Mouse (Mus musculus) CH12.LX (cell line): ENCODE data around the gene Fbln5. TPM values are rescaled to one million over a fixed set of nuclear protein-coding genes. Genes with fewer than 3 reads are reported as not detected.

Experiments used
- DNase-seq: peaks from one replicate; pipeline ENCODE4 v3.0.0-alpha.2; 2013; ENCODE audit errors: extremely low read depth
- H3K27ac ChIP-seq: 2 replicates; pipeline ENCODE4 v1.5.1; 2012; ENCODE audit warnings: low read depth, mild to moderate bottlenecking, control low read depth, moderate library complexity; ENCODE audit not compliant: insufficient read depth
- H3K27me3 ChIP-seq: replicated peaks from 2 replicates; pipeline ENCODE3; 2012; ENCODE audit warnings: inconsistent platforms
- H3K36me3 ChIP-seq, 2 experiments: replicated peaks in 1 of 2; 2 replicates each; pipeline versions ENCODE3 to v1.6.1; 2012; ENCODE audit warnings: inconsistent platforms in 1 of 2, low read length in 1 of 2, mild to moderate bottlenecking in 1 of 2, mixed read lengths in 1 of 2, moderate library complexity in 1 of 2; ENCODE audit not compliant: control insufficient read depth in 1 of 2, insufficient read depth in 1 of 2
- H3K4me1 ChIP-seq, 2 experiments: 2 replicates each; pipeline ENCODE4 v1.6.1; 2012; ENCODE audit warnings: inconsistent platforms in 1 of 2, moderate library complexity in 1 of 2; ENCODE audit not compliant: insufficient read depth in 2 of 2, control insufficient read depth in 1 of 2
- H3K4me2 ChIP-seq: 2 replicates; pipeline ENCODE4 v1.6.1; 2012; ENCODE audit warnings: low read depth, mild to moderate bottlenecking, control low read depth; ENCODE audit not compliant: poor library complexity, insufficient read depth, severe bottlenecking
- H3K4me3 ChIP-seq, 3 experiments: fragments of 150-350 bp in 1 of 3; sonication (generic) in 1 of 3; replicated peaks in 1 of 3; 2 replicates each; pipeline versions ENCODE3 to v1.5.1; 2011 to 2012; ENCODE audit warnings: low read depth in 2 of 3, low read length in 2 of 3, mild to moderate bottlenecking in 2 of 3, moderate library complexity in 2 of 3, control low read depth in 1 of 3, improper control_type of control experiment in 1 of 3, inconsistent platforms in 1 of 3, mixed read lengths in 1 of 3; ENCODE audit not compliant: poor library complexity in 1 of 3
- H3K79me2 ChIP-seq: replicated peaks from 2 replicates; pipeline ENCODE4 v1.6.1; 2012; ENCODE audit warnings: mild to moderate bottlenecking, moderate library complexity; ENCODE audit not compliant: control insufficient read depth, poor library complexity, insufficient read depth, severe bottlenecking; ENCODE audit errors: extremely low read depth
- H3K9ac ChIP-seq: 2 replicates; pipeline ENCODE4 v1.6.1; 2012; ENCODE audit warnings: low read depth, mild to moderate bottlenecking, control low read depth, moderate library complexity; ENCODE audit not compliant: insufficient read depth
- H3K9me3 ChIP-seq: replicated peaks from 2 replicates; pipeline ENCODE3; 2012; ENCODE audit warnings: low read length, inconsistent platforms, mixed read lengths
- CTCF ChIP-seq, 2 experiments: IDR thresholded peaks in 1 of 2; conservative IDR thresholded peaks in 1 of 2; 2 replicates each; pipeline ENCODE4 v1.5.1; 2011 to 2012; ENCODE audit warnings: low read depth in 2 of 2, low read length in 2 of 2, improper control_type of control experiment in 1 of 2, inconsistent platforms in 1 of 2, mild to moderate bottlenecking in 1 of 2, moderate library complexity in 1 of 2
- E2F4 ChIP-seq: IDR thresholded peaks from 2 replicates; pipeline ENCODE4 v1.6.1; 2011; ENCODE audit warnings: low read depth, low read length, improper control_type of control experiment; ENCODE audit not compliant: insufficient replicate concordance
- GABPA ChIP-seq: IDR thresholded peaks from 2 replicates; pipeline ENCODE4 v1.6.1; 2012; ENCODE audit warnings: low read depth, low read length, improper control_type of control experiment, inconsistent platforms; ENCODE audit not compliant: insufficient replicate concordance
- JUND ChIP-seq: conservative IDR thresholded peaks from 2 replicates; pipeline ENCODE4 v1.6.1; 2011; ENCODE audit warnings: low read depth, low read length, improper control_type of control experiment
- KAT2A ChIP-seq: IDR thresholded peaks from 2 replicates; pipeline ENCODE4 v1.6.1; 2012; ENCODE audit warnings: low read length, improper control_type of control experiment, inconsistent platforms; ENCODE audit not compliant: insufficient replicate concordance
- MEF2A ChIP-seq: IDR thresholded peaks from 2 replicates; pipeline ENCODE4 v1.6.1; 2014; ENCODE audit warnings: low read depth, mild to moderate bottlenecking, inconsistent platforms, low read length, improper control_type of control experiment, borderline replicate concordance
- MXI1 ChIP-seq: IDR thresholded peaks from 2 replicates; pipeline ENCODE4 v1.6.1; 2011; ENCODE audit warnings: mild to moderate bottlenecking, low read depth, low read length, improper control_type of control experiment
- MYC ChIP-seq: IDR thresholded peaks from 2 replicates; pipeline ENCODE4 v1.6.1; 2011; ENCODE audit warnings: low read depth, mild to moderate bottlenecking, improper control_type of control experiment, low read length
- RAD21 ChIP-seq: IDR thresholded peaks from 2 replicates; pipeline ENCODE4 v1.6.1; 2011; ENCODE audit warnings: low read depth, mild to moderate bottlenecking, low read length, improper control_type of control experiment, moderate library complexity
- RCOR1 ChIP-seq: conservative IDR thresholded peaks from 2 replicates; pipeline ENCODE4 v1.6.1; 2012; ENCODE audit warnings: low read depth, mild to moderate bottlenecking, inconsistent platforms, low read length, improper control_type of control experiment
- SMC3 ChIP-seq: IDR thresholded peaks from 2 replicates; pipeline ENCODE4 v1.6.1; 2011; ENCODE audit warnings: low read depth, low read length, improper control_type of control experiment
- TBP ChIP-seq: conservative IDR thresholded peaks from 2 replicates; pipeline ENCODE4 v1.6.1; 2011; ENCODE audit warnings: low read depth, low read length, improper control_type of control experiment
- USF1 ChIP-seq: IDR thresholded peaks from 2 replicates; pipeline ENCODE4 v1.6.1; 2014; ENCODE audit warnings: low read depth, mild to moderate bottlenecking, inconsistent platforms, low read length, improper control_type of control experiment
- ZNF384 ChIP-seq: IDR thresholded peaks from 2 replicates; pipeline ENCODE4 v1.6.1; 2012; ENCODE audit warnings: low read depth, low read length, improper control_type of control experiment, inconsistent platforms
- dilution Hi-C: fragments of 300-500 bp; cut with MboI; formaldehyde crosslinking; loops from 2 replicates; pipeline ENCODE4 v1.14.3; 2020; ENCODE audit warnings: low sequenced_read_pairs; ENCODE audit not compliant: extremely low pct_unique_long_range_greater_than_20kb, extremely low pct_ligation_motif_present
- in situ Hi-C: fragments of 300-500 bp; cut with MboI; formaldehyde crosslinking; loops from 3 replicates; pipeline ENCODE4 v1.14.3; 2019; ENCODE audit warnings: low sequenced_read_pairs, low pct_ligation_motif_present, low pct_unique_long_range_greater_than_20kb, mixed read lengths
- polyA plus RNA-seq: library from polyadenylated mRNA; unstranded; fragments of >175 nt; gene quantifications from 2 replicates; pipeline ENCODE4 v1.2.1, GENCODE M21; 2012; ENCODE audit warnings: low read depth; ENCODE audit not compliant: insufficient read length
- total RNA-seq, 2 experiments: library from RNA; depleted of rRNA; stranded (reverse); fragments of 300-350 nt in 1 of 2; fragments of >200 nt in 1 of 2; gene quantifications; 2 replicates each; pipeline ENCODE4 v1.2.3; 2012 to 2014

Fbln5 gene
- total and polyA plus RNA-seq, 3 experiments = 0.04 to 3.2 (median 0.11) TPM

GRCm38 (mm10) chr12:101777613-101778325 is 41.1 kb downstream of the Fbln5 start:
- no peaks in the 10 kb centered on the region for H3K36me3 ChIP-seq
- no peak overlapping the region for H3K4me3 ChIP-seq
- no peak overlapping the region for H3K27ac ChIP-seq
- no peak overlapping the region for H3K4me2 ChIP-seq
- no peaks in the 10 kb centered on the region for H3K4me1 ChIP-seq
- no peak overlapping the region for H3K9ac ChIP-seq
- H3K9me3 ChIP-seq = no peaks in the 10 kb centered on the region
- dilution Hi-C loops = no loop called here
- no peak for DNase-seq
- TF ChIP-seq MXI1 = no peak
- TF ChIP-seq JUND = no peak
- no peak for TF ChIP-seq TBP
- in situ Hi-C loops = no loop called here
- no peaks in the 10 kb centered on the region for H3K79me2 ChIP-seq
- H3K27me3 ChIP-seq = peaks cover 20% of the 10 kb centered on the region

DNA sequence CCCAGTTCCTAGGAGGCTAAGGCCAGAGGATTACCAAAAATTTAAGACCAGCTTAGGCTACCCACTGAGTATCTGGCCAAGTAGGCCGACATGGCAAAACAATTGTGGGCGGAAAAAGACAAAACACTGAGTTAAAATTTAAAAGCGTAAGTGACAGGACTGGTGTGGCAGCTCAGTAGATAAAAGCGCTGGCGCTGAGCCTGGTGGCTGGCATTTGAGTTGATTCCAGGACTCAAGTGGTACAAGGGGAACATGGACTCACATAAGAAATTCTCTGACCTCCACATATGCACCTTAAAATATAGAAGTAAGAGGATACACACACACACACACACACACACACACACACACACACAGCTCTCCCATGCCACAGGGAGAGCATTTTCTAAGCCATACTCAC is 42.5 kb downstream of the Fbln5 start:
- Histone ChIP-seq H3K4me2 (no peak overlapping the region), H3K27ac (no peak overlapping the region), H3K9ac (no peak overlapping the region), H3K36me3 (no peaks in the 10 kb centered on the region), H3K79me2 (no peaks in the 10 kb centered on the region), H3K4me3 (no peak overlapping the region), H3K27me3 (peaks cover 11% of the 10 kb centered on the region), H3K9me3 (no peaks in the 10 kb centered on the region), H3K4me1 (peaks cover 0 to 3% of the 10 kb centered on the region in 2 experiments; a peak in 2 of 4 replicates)
- in situ Hi-C loops = no loop called here
- dilution Hi-C loops = no loop called here
- TF ChIP-seq KAT2A = no peak
- no peak for TF ChIP-seq SMC3
- TF ChIP-seq GABPA = no peak
- TF ChIP-seq CTCF (conservative IDR thresholded peaks at IDR 0.05 in 1 of 2, IDR thresholded peaks at IDR 0.05 in 1 of 2; ENCODE audit: low read depth in 2 of 2, low read length in 2 of 2) = no peak
- TF ChIP-seq RAD21 = no peak
- TF ChIP-seq ZNF384 = no peak
- TF ChIP-seq USF1 = no peak
- no peak for TF ChIP-seq MEF2A
- no peak for DNase-seq

GRCm38 (mm10) chr12:101774116-101774515 is 44.7 kb downstream of the Fbln5 start:
- Histone ChIP-seq H3K4me2 (no peak overlapping the region), H3K36me3 (no peaks in the 10 kb centered on the region), H3K9ac (no peak overlapping the region), H3K4me1 (peaks cover 0 to 3% of the 10 kb centered on the region in 2 experiments; a peak in 2 of 4 replicates), H3K4me3 (no peak overlapping the region), H3K79me2 (no peaks in the 10 kb centered on the region), H3K9me3 (no peaks in the 10 kb centered on the region), H3K27me3 (peaks cover 5% of the 10 kb centered on the region)
- in situ Hi-C loops = no loop called here
- DNase-seq = no peak
- no peak for TF ChIP-seq E2F4
- no peak for TF ChIP-seq MYC
- no peak for TF ChIP-seq RCOR1
- TF ChIP-seq MXI1 = no peak
- TF ChIP-seq, all 38 proteins: peak for 0
- dilution Hi-C loops = no loop called here
- no peak overlapping the region for H3K27ac ChIP-seq
